Mouse (Mus musculus) kidney, adult 8-10 months (tissue): ENCODE measurements around the gene Wtip.
"Not testable (repeated sequence)": the region's sequence is repeated elsewhere in the genome, so short reads cannot be mapped to it uniquely, and the experiment has no call there.

Source experiments
- DNase-seq, 2 experiments: peaks; one replicate each; pipeline ENCODE4 v3.0.0; 2022

Gene Wtip

DNA sequence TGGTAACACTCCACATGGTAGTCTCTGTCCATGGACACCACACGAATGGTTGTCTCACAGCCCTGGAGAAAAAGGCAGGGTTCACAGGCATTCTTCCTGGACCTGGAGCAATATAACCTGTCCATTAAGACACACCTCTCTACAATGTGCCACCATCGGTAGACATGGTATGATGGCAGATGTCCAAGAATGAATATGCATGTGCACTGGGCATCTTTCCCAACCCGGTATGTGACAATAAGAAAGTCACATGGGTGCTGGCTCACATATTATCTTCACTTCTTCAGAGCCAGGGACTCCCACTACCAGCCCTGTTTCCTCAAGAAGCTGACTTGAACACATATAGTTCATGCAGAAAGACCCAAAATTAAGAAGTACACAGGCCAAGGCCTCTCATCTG is 16.5 kb downstream of the Wtip start:
- DNase-seq = peak in 1 of 2 experiments; percentile 27

DNA sequence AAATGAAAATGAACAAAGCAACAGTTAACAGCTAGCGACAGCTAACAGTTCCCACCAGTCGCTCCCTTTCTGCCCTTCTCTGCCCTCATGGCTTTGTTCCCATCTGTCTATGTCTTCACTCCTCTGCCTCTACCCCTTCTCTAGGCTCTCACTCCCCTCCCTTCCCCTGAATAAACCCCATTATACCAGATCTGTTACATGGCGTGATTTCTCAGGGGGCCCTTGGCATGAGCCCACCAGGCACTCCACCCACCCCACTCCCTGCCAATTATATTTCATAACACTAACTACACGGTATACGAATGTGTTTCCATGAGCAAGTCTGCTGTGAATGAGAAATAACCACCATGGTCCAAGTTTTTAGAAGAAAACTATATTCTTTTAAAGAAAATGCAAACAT is 23.9 kb downstream of the Wtip start:
- no peak for DNase-seq

DNA sequence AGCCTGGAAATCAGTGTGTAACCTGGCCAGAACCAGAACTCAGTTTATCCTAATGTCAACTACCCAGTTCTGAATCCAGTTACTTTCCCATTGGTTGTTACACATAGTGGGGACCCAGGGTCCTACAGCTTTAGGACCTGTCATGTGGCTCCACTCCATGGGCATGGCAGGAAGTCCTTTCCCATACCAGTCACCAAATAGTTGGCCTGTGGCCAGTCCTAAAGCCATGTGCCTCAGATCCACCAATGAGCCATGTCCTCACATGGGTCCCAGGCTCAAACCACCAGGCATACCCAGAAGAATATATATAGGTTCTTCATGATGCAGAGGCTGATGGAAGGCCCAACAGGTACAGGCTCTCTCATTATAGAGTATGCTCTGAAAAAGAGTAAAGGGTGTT is 31.8 kb downstream of the Wtip start:
- DNase-seq = no peak

DNA sequence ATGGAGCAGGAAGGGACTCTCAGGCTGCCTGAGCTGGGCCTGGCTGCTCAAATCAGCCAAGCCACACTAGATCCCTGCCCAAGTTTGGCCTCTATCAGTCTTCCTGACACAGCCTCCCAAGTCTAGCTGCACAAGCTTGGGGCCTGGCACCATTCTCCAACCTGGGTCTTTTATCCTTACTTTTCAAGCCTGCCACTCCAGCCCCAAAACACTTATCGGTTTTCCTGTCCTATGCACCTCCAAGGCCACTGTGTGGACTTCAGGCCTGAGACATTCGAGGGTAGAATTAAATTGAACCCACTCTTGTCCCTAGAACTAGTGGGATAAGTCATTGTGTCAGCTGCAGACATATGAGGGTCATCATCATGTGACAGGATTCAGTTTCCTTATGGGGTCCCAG is 33.1 kb downstream of the Wtip start:
- no peak for DNase-seq

DNA sequence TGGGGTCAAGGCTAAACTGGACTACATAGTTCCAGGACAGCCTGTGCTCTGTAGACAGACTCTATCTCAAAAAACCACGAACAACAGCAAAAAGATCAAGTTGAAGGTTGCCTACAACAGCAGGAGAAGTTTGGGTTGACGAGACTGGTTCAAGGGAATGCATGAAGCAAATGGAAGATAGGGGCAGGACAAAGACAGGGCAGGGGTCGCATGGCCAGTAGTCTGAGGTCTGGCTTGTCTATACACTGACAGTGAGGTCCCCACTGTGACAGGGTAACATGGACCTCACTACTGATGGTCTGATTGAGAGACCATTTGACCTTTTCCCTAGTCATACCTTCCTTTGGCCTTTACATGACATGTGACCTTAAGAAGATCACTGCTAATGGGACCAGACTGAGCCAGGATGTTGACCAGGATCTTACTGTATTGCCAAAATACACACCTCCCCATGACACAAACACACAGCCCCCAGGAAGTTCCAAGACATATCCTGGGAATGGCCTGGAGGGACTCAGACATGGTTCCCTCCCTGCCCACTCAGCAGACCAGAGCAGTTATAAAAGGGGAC is 38.1 kb downstream of the Wtip start, which contains the start of gene Scgb1b30:
Gene Scgb1b30 (plus strand): TSS at position 521 of the 571 bp plus-strand sequence.
- no peak for DNase-seq

DNA sequence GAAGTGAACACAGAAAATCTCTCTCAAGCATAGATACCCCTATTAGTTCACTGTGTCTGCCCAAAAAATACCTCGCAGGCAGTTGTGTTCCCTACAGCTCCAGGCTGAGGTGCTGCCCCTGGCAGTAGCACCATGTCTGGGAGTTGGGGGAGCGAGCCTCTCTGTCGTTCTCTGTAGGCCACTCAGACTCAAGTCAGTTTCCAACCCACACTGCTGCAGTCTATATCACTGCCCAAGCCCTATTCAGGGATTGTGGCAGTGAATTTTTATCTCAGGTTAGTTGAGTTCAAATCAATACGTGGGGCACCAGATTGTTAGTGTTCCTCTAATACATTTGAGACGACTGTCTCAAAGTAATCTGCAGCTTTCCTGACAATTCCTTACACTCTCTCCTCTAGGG is 64.9 kb downstream of the Wtip start:
- not testable (repeated sequence) for DNase-seq
